Mouse (Mus musculus): ENCODE results near the gene Tmem221. TPM values are rescaled to one million over a fixed set of nuclear protein-coding genes. Genes with fewer than 3 reads are reported as not detected.
A peak's percentile ranks its signal among the peaks of the same experiment; 100 is the strongest.

The Tmem221 gene
- not detected in 2 replicates for polyA plus RNA-seq (2012; ENCODE audit: insufficient read depth, insufficient read length, missing spikeins)

DNA sequence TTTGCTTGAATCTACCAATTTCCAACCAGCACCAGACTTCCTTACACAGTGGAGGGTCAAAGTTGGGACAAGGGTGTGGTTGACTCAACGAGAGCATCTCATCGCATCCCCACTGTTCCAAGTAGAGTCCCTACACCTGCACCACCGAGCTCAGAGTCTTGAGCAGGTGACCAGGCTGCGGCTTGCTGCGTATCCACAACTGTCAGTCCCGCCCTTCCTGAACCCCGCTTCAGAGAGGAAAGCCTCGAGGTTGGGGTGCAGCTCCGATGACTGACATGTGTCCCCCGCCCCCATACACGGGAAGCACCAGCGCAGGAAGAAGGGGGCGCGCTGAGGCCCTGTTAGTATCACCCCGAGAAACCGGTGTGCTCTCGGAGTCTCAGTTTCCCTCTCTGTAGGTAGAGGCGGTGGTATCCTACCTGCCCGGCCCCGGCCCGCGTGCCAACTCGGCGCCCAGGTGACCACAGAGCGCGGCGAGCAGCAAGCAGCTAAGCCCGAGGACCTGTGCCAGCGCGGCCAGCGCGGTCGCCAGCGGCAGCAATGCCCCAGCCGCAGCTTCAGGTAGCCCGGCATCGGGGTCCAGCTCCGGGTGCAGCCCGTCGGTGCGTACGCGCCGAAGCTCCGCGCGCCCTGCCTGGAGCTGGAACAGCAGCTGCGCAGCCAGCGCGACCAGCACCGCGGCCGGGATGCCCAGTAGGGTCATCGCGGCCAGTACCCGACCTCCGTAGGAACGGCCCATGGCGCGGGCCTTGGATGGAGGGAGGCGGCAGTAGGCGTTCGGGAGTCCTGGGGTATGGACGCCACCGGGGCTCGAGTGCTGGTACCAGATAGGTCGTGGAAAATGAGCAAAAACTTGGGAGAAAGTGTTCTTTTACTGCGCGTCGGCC lies at the start of gene Tmem221:
Gene Tmem221, minus strand, starts transcription at position 801 of the 887 bp plus-strand sequence.
- H3K27ac ChIP-seq (replicated peaks; ENCODE audit: low read depth, low read length), result no peak within 1 kb of the TSS
- H3K4me3 ChIP-seq (ENCODE audit: insufficient read depth, low read depth, low read length), result peak within 1 kb of the TSS; percentile 51
- no peaks in the 10 kb centered on the region for H3K4me1 ChIP-seq (ENCODE audit: control insufficient read depth, insufficient read depth, insufficient read length, low read length)

- H3K4me3 ChIP-seq (ENCODE audit: insufficient read depth, low read depth, low read length), result no peak overlapping the region
- H3K27ac ChIP-seq (replicated peaks; ENCODE audit: low read depth, low read length), result no peak overlapping the region
- H3K4me1 ChIP-seq (ENCODE audit: control insufficient read depth, insufficient read depth, insufficient read length, low read length), result peaks cover 2% of the 10 kb centered on the region; the same call in 1 of the 2 replicates
Measured at GRCm38 (mm10) chr8:71604021-71604420, 45.4 kb upstream of the Tmem221 start.

DNA sequence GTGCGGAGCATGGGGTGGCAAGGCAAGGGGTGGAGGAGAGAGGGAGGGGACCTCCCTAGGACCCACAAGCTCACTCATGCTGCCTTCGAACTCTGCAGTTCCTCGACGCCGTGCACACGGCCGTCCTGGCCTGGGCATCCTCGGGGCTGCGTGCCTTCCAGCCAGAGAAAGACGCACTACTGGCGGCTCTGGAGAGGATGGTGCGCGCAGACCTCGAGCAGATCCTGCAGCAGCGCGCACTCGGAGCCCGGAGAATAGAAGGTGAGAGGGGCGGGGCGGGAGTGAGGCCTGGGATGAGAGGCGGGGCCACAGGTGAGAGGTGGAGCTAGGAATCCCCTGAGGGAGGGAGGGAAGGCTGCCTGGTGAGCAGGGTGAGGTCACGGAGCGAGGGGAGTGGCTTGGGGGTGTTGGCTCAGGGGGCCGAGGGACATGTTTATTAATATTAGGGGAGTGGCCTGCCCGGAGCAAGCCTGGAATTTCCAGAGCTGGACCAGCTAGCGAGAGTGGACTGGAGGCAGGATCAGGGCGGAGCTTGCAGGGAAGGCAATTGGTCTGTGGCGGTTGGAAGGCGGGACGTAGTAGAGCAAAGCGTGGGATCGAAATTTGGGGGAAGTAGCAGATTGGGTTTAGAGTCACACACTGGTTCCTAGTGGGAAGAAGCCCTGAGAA lies 44.1 kb upstream of the Tmem221 start:
- Histone ChIP-seq H3K4me1 (ENCODE audit: control insufficient read depth, insufficient read depth, insufficient read length, low read length) (peaks cover 2% of the 10 kb centered on the region; the same call in 1 of the 2 replicates), H3K4me3 (ENCODE audit: insufficient read depth, low read depth, low read length) (peak overlapping the region; percentile 32), H3K27ac (replicated peaks; ENCODE audit: low read depth, low read length) (no peak overlapping the region)

GRCm38 (mm10) chr8:71601939-71602665 lies 43.4 kb upstream of the Tmem221 start:
- peaks cover 2% of the 10 kb centered on the region; the same call in 1 of the 2 replicates for H3K4me1 ChIP-seq (ENCODE audit: control insufficient read depth, insufficient read depth, insufficient read length, low read length)
- H3K4me3 ChIP-seq (ENCODE audit: insufficient read depth, low read depth, low read length), result peak overlapping the region; percentile 32
- no peak overlapping the region for H3K27ac ChIP-seq (replicated peaks; ENCODE audit: low read depth, low read length)

DNA sequence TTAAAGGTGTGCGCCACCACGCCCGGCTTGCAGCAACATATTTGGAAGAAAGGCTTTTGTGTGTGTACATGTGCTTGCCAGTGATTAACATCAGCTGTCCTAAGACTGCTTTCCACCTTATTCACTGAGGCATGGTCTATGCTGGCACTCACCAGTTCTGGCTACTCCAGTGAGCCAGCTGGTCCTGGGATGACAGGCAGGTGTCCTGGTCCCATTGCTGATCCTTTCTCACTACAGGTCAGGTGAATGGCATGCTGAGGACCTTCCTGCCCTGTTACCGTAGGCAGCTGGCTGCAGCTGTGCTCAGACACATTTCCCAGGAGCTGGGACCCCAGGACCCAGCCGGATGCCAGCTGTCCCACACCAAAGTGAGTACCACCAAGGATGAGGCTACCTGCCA lies 40.2 kb upstream of the Tmem221 start:
- Histone ChIP-seq H3K4me1 (ENCODE audit: control insufficient read depth, insufficient read depth, insufficient read length, low read length) (peaks cover 5% of the 10 kb centered on the region; the same call in 1 of the 2 replicates), H3K27ac (replicated peaks; ENCODE audit: low read depth, low read length) (no peak overlapping the region), H3K4me3 (ENCODE audit: insufficient read depth, low read depth, low read length) (no peak overlapping the region)

DNA sequence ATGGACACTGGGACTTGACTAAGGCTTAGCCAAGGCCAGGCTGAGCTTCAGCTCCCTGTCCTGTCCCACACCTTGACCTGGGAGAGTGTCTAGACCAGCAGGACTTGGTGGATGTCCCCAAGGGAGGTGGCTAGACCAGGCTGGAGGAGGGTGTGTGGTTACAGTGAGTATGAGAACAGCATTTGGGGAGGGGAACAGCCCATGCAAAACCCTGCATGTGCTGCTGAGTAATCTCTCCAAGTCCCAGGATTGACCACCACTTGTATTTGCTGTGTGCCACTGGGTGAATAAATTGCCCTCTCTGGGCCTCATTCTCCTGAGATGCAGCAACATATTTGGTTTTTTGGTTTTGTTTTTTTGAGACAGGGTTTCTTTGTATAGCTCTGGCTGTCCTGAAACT lies 39.7 kb upstream of the Tmem221 start:
- Histone ChIP-seq H3K4me3 (ENCODE audit: insufficient read depth, low read depth, low read length) (no peak overlapping the region), H3K27ac (replicated peaks; ENCODE audit: low read depth, low read length) (no peak overlapping the region), H3K4me1 (ENCODE audit: control insufficient read depth, insufficient read depth, insufficient read length, low read length) (peaks cover 7% of the 10 kb centered on the region; the same call in 1 of the 2 replicates)

GRCm38 (mm10) chr8:71597451-71597850 lies 38.8 kb upstream of the Tmem221 start, which contains the start of gene Fam129c:
Gene Fam129c, plus strand, starts transcription at chr8:71597648.
- Histone ChIP-seq H3K27ac (replicated peaks; ENCODE audit: low read depth, low read length) (no peak within 1 kb of the TSS), H3K4me1 (ENCODE audit: control insufficient read depth, insufficient read depth, insufficient read length, low read length) (peaks cover 10% of the 10 kb centered on the region), H3K4me3 (ENCODE audit: insufficient read depth, low read depth, low read length) (no peak within 1 kb of the TSS)

- Histone ChIP-seq H3K27ac (replicated peaks; ENCODE audit: low read depth, low read length) (no peak overlapping the region), H3K4me1 (ENCODE audit: control insufficient read depth, insufficient read depth, insufficient read length, low read length) (peaks cover 10% of the 10 kb centered on the region), H3K4me3 (ENCODE audit: insufficient read depth, low read depth, low read length) (no peak overlapping the region)
Measured at GRCm38 (mm10) chr8:71596798-71597197, 38.1 kb upstream of the Tmem221 start.

DNA sequence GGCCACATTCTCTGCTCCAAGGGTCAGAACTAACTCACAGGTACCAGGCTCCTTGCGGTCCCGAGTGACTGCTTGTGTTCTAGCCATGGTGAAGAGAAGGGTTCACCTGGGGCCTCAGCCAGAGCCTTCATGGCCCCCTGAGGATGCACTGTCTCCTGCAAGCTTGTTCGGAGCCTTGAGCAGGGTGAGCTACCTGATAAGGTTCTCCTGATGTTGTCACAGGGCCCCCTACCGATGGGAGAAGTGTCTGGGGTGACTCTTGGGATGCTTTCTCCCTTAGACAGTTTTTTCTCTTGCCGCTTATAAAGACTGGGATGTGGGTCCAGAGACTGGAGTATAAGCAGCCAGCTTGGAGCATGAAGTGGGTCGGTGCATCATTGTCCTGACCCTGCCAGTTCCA lies 37.7 kb upstream of the Tmem221 start:
- Histone ChIP-seq H3K4me3 (ENCODE audit: insufficient read depth, low read depth, low read length) (no peak overlapping the region), H3K27ac (replicated peaks; ENCODE audit: low read depth, low read length) (no peak overlapping the region), H3K4me1 (ENCODE audit: control insufficient read depth, insufficient read depth, insufficient read length, low read length) (peaks cover 10% of the 10 kb centered on the region)

DNA sequence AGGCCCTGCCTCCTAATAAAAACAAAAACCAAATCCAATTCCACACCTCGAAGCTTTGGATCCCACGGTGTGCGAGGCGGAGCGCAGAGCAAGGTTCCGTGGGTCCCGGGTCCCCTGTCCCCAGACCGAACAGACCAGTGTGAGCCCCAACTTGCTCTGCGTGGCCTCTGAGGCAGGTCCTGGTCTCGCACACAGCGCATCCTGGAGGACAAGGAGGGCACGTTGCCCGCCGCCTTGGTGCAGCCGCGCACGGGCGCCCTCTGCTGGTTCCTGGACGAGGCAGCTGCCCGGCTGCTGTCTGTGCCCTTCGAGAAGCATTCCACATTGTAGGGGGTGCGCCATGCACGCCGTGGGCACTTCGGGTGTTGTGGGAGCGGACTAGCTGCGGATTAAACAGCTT lies 37.2 kb upstream of the Tmem221 start:
- H3K27ac ChIP-seq (replicated peaks; ENCODE audit: low read depth, low read length), result no peak overlapping the region
- peaks cover 12% of the 10 kb centered on the region for H3K4me1 ChIP-seq (ENCODE audit: control insufficient read depth, insufficient read depth, insufficient read length, low read length)
- H3K4me3 ChIP-seq (ENCODE audit: insufficient read depth, low read depth, low read length), result no peak overlapping the region

DNA sequence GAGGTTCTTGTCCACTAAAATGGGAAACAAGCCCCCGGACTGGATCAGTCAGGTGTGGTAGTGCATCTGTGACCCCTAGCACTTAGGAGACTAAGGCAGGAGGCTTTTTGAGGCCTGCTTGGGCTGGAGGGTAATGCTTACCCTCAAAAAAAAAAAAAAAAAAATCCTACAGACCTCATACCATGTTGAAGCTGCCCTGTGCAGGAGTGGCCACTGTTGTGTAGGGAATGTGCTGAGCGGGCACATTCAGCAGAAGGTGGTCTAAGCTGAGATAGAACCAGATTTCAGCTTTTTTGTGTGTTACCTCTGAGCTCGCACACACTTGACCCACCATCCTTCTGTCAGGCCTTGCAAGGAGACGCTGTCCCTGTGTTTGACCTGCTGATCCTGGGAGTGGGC lies 35.7 kb upstream of the Tmem221 start:
- peaks cover 12% of the 10 kb centered on the region for H3K4me1 ChIP-seq (ENCODE audit: control insufficient read depth, insufficient read depth, insufficient read length, low read length)
- H3K4me3 ChIP-seq (ENCODE audit: insufficient read depth, low read depth, low read length), result no peak overlapping the region

DNA sequence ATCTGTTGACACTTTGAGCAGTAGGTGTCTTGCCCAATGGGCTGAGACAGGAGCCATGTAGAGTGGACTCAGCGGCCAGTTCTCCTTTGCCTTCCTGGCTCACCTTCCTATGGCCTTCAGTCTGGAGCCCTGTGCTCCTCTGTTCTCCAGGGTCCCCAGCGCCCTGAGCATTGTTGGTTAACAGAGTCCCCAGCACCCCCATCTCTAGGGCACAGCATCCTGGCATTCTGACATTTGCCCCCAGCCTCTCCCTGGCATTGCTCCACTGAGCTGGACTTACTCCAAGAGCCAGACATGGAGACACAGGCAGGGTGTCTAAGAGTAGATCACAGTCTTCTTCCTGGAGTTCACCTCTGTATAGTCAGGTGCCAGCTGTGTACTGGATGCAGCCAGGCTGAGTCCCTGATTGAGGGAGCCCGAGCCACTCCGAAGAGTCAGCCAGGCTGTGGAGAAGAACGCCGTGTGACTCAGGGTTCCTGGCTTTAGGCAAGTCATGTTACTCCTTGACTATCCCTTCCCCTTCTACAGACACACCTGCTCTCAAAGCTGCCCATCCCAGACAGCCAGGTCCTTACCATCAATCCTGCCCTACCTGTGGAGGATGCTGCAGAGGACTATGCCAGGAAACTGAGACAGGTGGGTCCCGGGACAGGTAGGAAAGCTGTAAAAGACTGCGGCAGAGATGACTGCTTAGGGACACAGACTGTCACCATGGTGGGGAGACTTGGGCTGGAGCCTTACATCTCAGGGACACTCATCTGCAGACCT lies 35.1 kb upstream of the Tmem221 start:
- H3K27ac ChIP-seq (replicated peaks; ENCODE audit: low read depth, low read length), result peak overlapping the region; percentile 88; the same call in 1 of the 2 replicates
- no peak overlapping the region for H3K4me3 ChIP-seq (ENCODE audit: insufficient read depth, low read depth, low read length)
- H3K4me1 ChIP-seq (ENCODE audit: control insufficient read depth, insufficient read depth, insufficient read length, low read length), result peaks cover 12% of the 10 kb centered on the region

More for the DNA sequence above, 35.7 kb upstream of the Tmem221 start:
- no peak overlapping the region for H3K27ac ChIP-seq (replicated peaks; ENCODE audit: low read depth, low read length)

- Histone ChIP-seq H3K4me1 (ENCODE audit: control insufficient read depth, insufficient read depth, insufficient read length, low read length) (peaks cover 12% of the 10 kb centered on the region), H3K4me3 (ENCODE audit: insufficient read depth, low read depth, low read length) (peak overlapping the region; percentile 84), H3K27ac (replicated peaks; ENCODE audit: low read depth, low read length) (peak overlapping the region; percentile 88)
Measured at GRCm38 (mm10) chr8:71592374-71593170, 33.9 kb upstream of the Tmem221 start.
